Mouse (Mus musculus): Measurements from ENCODE around the gene Gstm3. TPM values are rescaled to one million over a fixed set of nuclear protein-coding genes. Genes with fewer than 3 reads are reported as not detected.

Gene Gstm3
- polyA plus RNA-seq, 1 experiment from 2014 or later: 0.11 TPM

DNA sequence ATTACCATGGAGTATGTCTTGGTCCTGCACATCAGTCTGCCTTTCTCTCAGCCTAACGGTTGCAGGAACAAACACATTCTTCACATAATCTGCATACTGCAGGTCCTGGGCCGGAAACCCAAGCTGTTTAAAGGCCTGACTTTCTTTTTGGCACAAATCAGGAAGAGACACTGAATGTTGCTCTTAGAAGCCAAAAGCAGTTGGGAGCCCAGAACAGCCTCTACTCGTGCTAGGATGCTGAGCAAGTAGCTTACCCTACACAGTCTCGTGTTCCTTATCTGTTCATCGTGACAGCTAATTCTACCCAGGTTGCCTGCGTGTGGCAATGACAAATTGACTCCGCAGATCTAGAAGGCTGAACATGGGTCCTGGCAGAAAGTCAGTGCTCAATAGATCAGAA is 28.6 kb downstream of the Gstm3 start:
- no peak overlapping the region for H3K4me2 ChIP-seq (ENCODE audit: low read depth, low read length)
- H3K27me3 ChIP-seq (ENCODE audit: control insufficient read depth, insufficient read depth, low read depth, low read length): no peaks in the 10 kb centered on the region
- 56% methylated on average over 7 of the region's 7 CpGs for WGBS
- H3K4me3 ChIP-seq (ENCODE audit: low read length): no peak overlapping the region
- H3K9me3 ChIP-seq (ENCODE audit: control insufficient read depth, low read length): no peaks in the 10 kb centered on the region
- H3K9ac ChIP-seq (ENCODE audit: low read length): no peak overlapping the region
- no peak for ATAC-seq (ENCODE audit: low read depth)
- no peak overlapping the region for H3K27ac ChIP-seq (ENCODE audit: low read length)
- H3K4me1 ChIP-seq (replicated peaks; ENCODE audit: control insufficient read depth, insufficient read depth, low read length): no peaks in the 10 kb centered on the region
- H3K36me3 ChIP-seq (ENCODE audit: control insufficient read depth, insufficient read depth, low read length): no peaks in the 10 kb centered on the region

DNA sequence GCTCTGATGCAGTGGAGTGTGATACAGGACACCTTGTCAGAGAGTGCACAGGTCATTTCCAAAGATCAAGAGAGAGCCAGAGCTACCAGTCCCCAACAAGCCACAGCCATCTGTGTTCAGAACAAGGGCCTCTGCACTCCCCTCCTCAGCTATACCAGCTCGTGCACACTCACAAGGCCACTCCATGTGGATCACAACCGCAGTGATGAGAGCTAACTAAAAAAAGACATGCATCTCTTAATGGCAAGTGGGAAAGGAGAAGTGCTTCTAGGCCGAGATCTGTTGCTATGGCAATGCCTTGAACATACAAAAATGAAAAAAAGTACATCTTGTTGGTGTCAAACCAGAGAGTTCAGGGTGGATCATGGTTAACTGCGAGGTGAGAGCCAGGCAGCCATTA is 29.3 kb downstream of the Gstm3 start:
- Histone ChIP-seq H3K4me3 (ENCODE audit: low read length) (no peak overlapping the region), H3K36me3 (ENCODE audit: control insufficient read depth, insufficient read depth, low read length) (no peaks in the 10 kb centered on the region), H3K27me3 (ENCODE audit: control insufficient read depth, insufficient read depth, low read depth, low read length) (no peaks in the 10 kb centered on the region), H3K4me2 (ENCODE audit: low read depth, low read length) (no peak overlapping the region), H3K4me1 (replicated peaks; ENCODE audit: control insufficient read depth, insufficient read depth, low read length) (no peaks in the 10 kb centered on the region), H3K27ac (ENCODE audit: low read length) (no peak overlapping the region), H3K9ac (ENCODE audit: low read length) (no peak overlapping the region), H3K9me3 (ENCODE audit: control insufficient read depth, low read length) (no peaks in the 10 kb centered on the region)
- 50% methylated on average over 4 of the region's 4 CpGs for WGBS
- ATAC-seq (ENCODE audit: low read depth): no peak

DNA sequence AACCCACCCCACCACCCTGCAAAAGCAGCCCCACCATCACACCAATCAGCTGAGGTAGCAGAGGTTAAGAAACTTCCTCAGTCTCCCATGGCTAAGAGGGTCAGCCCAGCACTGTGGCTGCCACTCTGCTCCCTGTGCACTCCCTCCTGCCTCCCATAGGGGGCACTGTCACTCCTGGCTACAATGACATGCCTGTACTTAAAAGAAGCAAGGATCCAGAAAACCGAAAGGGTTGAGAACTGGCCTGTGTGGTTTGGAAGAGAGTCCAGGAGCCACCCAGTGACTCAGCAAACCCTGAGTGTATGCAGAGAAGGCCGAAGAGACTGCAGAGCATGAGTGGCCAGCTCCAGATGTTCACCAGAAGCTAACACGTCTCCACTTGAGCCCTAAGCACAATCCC is 29.7 kb downstream of the Gstm3 start:
- H3K27ac ChIP-seq (ENCODE audit: low read length): no peak overlapping the region
- no peak overlapping the region for H3K4me2 ChIP-seq (ENCODE audit: low read depth, low read length)
- no peaks in the 10 kb centered on the region for H3K9me3 ChIP-seq (ENCODE audit: control insufficient read depth, low read length)
- no peaks in the 10 kb centered on the region for H3K4me1 ChIP-seq (replicated peaks; ENCODE audit: control insufficient read depth, insufficient read depth, low read length)
- H3K4me3 ChIP-seq (ENCODE audit: low read length): no peak overlapping the region
- H3K36me3 ChIP-seq (ENCODE audit: control insufficient read depth, insufficient read depth, low read length): no peaks in the 10 kb centered on the region
- H3K27me3 ChIP-seq (ENCODE audit: control insufficient read depth, insufficient read depth, low read depth, low read length): no peaks in the 10 kb centered on the region
- WGBS: 28% methylated on average over 3 of the region's 3 CpGs
- H3K9ac ChIP-seq (ENCODE audit: low read length): no peak overlapping the region
- peak; percentile 63 for ATAC-seq (ENCODE audit: low read depth)

DNA sequence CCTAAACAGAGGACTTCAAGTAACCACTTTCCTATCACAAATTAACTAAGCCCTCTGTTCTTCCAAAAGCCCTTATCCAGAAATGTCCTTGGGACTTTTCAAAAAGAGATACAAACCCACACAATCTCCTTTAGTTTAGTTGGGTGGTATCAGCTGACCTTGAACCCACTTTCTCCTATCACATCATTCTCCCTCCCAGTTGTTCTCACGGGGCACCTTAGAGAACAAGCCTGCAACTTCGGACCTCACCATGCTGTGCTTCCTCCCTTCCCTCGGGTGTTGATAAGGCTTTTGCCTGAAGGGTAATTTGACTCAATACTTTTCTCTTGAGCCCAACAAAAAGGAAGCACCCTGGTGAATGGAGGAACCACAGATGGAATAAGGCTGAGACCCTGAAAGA is 33.2 kb downstream of the Gstm3 start:
- no peak overlapping the region for H3K27ac ChIP-seq (ENCODE audit: low read length)
- WGBS: 45% methylated on average over 3 of the region's 3 CpGs
- H3K4me1 ChIP-seq (replicated peaks; ENCODE audit: control insufficient read depth, insufficient read depth, low read length): no peaks in the 10 kb centered on the region; the same call in 1 of the 2 replicates
- H3K4me2 ChIP-seq (ENCODE audit: low read depth, low read length): no peak overlapping the region
- H3K36me3 ChIP-seq (ENCODE audit: control insufficient read depth, insufficient read depth, low read length): no peaks in the 10 kb centered on the region
- ATAC-seq (ENCODE audit: low read depth): no peak
- H3K27me3 ChIP-seq (ENCODE audit: control insufficient read depth, insufficient read depth, low read depth, low read length): no peaks in the 10 kb centered on the region
- H3K9me3 ChIP-seq (ENCODE audit: control insufficient read depth, low read length): no peaks in the 10 kb centered on the region
- H3K9ac ChIP-seq (ENCODE audit: low read length): no peak overlapping the region
- no peak overlapping the region for H3K4me3 ChIP-seq (ENCODE audit: low read length)

DNA sequence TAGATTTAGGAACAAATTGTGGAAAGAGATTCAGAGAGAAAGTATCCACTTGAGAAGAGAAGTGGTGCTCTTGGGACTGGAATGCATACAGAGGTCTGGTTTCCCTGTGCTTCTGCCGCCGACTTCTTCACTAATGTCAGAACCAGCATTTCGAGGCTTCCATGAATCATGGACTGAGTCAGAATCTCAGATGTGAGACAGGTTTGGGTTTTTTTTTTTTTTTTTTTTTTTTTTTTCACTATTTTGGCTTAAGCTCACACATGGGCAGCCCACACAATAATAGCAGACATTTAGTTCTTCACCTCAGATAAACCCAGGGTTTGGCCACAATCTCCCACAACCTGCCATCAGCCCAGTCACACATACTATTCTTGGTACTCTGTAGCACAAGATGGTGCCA is 33.8 kb downstream of the Gstm3 start:
- ATAC-seq (ENCODE audit: low read depth): no peak
- Histone ChIP-seq H3K4me2 (ENCODE audit: low read depth, low read length) (no peak overlapping the region), H3K9ac (ENCODE audit: low read length) (no peak overlapping the region), H3K9me3 (ENCODE audit: control insufficient read depth, low read length) (no peaks in the 10 kb centered on the region), H3K36me3 (ENCODE audit: control insufficient read depth, insufficient read depth, low read length) (no peaks in the 10 kb centered on the region), H3K27me3 (ENCODE audit: control insufficient read depth, insufficient read depth, low read depth, low read length) (no peaks in the 10 kb centered on the region), H3K4me3 (ENCODE audit: low read length) (no peak overlapping the region), H3K27ac (ENCODE audit: low read length) (no peak overlapping the region), H3K4me1 (replicated peaks; ENCODE audit: control insufficient read depth, insufficient read depth, low read length) (peaks cover under 1% of the 10 kb centered on the region)
- 51% methylated on average over 3 of the region's 3 CpGs for WGBS

DNA sequence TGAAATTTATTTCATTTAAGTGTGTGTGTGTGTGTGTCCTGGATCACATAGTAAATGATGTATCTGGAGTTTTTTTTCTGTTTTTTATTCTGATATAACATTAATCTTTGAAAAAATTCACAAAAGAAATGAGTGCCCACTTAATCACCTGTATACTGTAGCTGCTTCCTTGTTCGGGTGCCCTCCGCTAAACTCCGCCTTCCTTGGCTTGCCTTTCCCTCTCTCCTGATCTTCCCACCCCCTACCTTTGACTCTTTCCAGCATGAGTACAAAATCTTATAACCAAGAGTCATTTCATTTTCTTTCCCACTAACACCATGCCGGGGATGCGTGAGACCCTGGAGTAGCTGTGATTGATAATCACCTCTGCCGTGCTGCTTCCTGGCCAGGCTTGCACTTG is 37.0 kb downstream of the Gstm3 start:
- Histone ChIP-seq H3K9me3 (ENCODE audit: control insufficient read depth, low read length) (no peaks in the 10 kb centered on the region), H3K27ac (ENCODE audit: low read length) (no peak overlapping the region), H3K36me3 (ENCODE audit: control insufficient read depth, insufficient read depth, low read length) (no peaks in the 10 kb centered on the region), H3K4me2 (ENCODE audit: low read depth, low read length) (no peak overlapping the region), H3K9ac (ENCODE audit: low read length) (no peak overlapping the region), H3K4me1 (replicated peaks; ENCODE audit: control insufficient read depth, insufficient read depth, low read length) (peaks cover 8% of the 10 kb centered on the region), H3K27me3 (ENCODE audit: control insufficient read depth, insufficient read depth, low read depth, low read length) (no peaks in the 10 kb centered on the region), H3K4me3 (ENCODE audit: low read length) (no peak overlapping the region)
- no peak for ATAC-seq (ENCODE audit: low read depth)
- WGBS: 51% methylated on average over 6 of the region's 6 CpGs

DNA sequence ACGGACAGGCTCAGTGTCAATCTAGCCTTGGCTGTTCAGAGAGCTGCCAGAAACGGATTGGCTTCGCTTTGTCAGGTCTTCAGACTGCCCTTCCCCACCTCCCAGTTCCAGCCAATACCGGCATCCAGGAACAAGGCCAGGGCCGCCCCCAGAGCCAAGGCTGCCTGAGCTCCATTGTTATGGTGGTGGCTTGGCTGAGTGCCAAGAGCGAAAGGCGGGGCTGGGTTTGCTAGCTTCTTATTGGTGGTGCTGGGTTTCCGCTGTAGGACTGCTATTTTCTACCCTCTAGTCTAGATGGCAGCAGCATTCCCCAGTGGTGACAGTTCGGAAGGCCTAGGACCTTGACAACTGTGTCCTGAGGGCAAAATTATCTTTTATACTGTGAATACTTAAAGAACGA is 37.4 kb downstream of the Gstm3 start, which contains the start of gene Gstm7:
Gstm7 (minus strand) TSS at position 148 of the 400 bp plus-strand sequence.
- peaks cover 8% of the 10 kb centered on the region for H3K4me1 ChIP-seq (replicated peaks; ENCODE audit: control insufficient read depth, insufficient read depth, low read length)
- H3K36me3 ChIP-seq (ENCODE audit: control insufficient read depth, insufficient read depth, low read length): no peaks in the 10 kb centered on the region
- H3K4me3 ChIP-seq (ENCODE audit: low read length): peak within 1 kb of the TSS; percentile 33
- 2% methylated on average over 10 of the region's 10 CpGs for WGBS
- H3K9me3 ChIP-seq (ENCODE audit: control insufficient read depth, low read length): no peaks in the 10 kb centered on the region
- ATAC-seq (ENCODE audit: low read depth): peak; percentile 97
- H3K4me2 ChIP-seq (ENCODE audit: low read depth, low read length): peak within 1 kb of the TSS; percentile 50
- H3K27me3 ChIP-seq (ENCODE audit: control insufficient read depth, insufficient read depth, low read depth, low read length): no peaks in the 10 kb centered on the region
- H3K9ac ChIP-seq (ENCODE audit: low read length): 0 out of 2 replicates have a peak within 1 kb of the TSS, but pooled peaks have one; percentile 38
- peak within 1 kb of the TSS; percentile 28; the same call in 1 of the 2 replicates for H3K27ac ChIP-seq (ENCODE audit: low read length)

DNA sequence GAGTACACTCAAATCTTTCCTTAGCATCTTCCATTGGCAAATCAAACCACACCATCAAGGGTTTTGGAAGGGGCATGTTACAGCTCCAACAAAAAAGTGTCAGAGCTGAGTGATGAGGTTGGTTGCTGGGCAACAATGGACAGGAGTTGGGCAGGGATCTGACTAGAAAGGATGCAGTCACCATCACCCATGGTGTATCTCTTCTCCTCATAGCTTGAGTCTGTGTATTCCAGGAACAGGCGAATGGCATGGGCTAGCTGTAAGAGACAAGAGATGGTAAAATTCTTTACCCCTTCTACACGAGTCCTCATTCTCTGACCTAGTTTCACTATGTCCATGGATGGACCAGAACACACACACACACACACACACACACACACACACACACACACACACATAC is 37.9 kb downstream of the Gstm3 start:
- ATAC-seq (ENCODE audit: low read depth): no peak
- H3K4me2 ChIP-seq (ENCODE audit: low read depth, low read length): peak overlapping the region; percentile 50
- H3K36me3 ChIP-seq (ENCODE audit: control insufficient read depth, insufficient read depth, low read length): no peaks in the 10 kb centered on the region
- H3K9ac ChIP-seq (ENCODE audit: low read length): 0 out of 2 replicates have a peak overlapping the region, but pooled peaks have one; percentile 38
- peak overlapping the region; percentile 33 for H3K4me3 ChIP-seq (ENCODE audit: low read length)
- H3K4me1 ChIP-seq (replicated peaks; ENCODE audit: control insufficient read depth, insufficient read depth, low read length): peaks cover 8% of the 10 kb centered on the region
- WGBS: 58% methylated on average over 2 of the region's 2 CpGs
- no peaks in the 10 kb centered on the region for H3K9me3 ChIP-seq (ENCODE audit: control insufficient read depth, low read length)
- H3K27me3 ChIP-seq (ENCODE audit: control insufficient read depth, insufficient read depth, low read depth, low read length): no peaks in the 10 kb centered on the region
- peak overlapping the region; percentile 28; the same call in 1 of the 2 replicates for H3K27ac ChIP-seq (ENCODE audit: low read length)

DNA sequence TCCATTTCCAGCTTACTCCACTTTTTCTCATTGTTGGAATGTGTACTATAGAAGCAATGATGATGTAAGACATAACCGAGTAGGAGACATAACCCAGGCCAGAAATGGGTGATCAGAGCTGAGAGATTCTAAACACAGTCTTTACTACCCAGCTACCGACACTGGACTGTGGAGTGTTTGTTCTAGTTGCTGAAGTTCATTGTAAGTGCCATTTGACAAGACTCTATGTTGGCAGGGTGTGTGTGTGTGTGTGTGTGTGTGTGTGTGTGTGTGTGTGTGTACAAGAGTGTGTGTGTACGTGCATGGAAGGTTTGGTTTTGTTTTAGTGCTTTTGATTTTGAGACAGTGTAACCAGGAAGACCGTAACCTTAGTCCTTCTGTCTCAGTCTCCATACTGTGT is 39.4 kb downstream of the Gstm3 start:
- 52% methylated on average over 4 of the region's 4 CpGs for WGBS
- H3K4me2 ChIP-seq (ENCODE audit: low read depth, low read length): no peak overlapping the region
- H3K27ac ChIP-seq (ENCODE audit: low read length): no peak overlapping the region
- no peaks in the 10 kb centered on the region for H3K36me3 ChIP-seq (ENCODE audit: control insufficient read depth, insufficient read depth, low read length)
- H3K9ac ChIP-seq (ENCODE audit: low read length): no peak overlapping the region
- H3K27me3 ChIP-seq (ENCODE audit: control insufficient read depth, insufficient read depth, low read depth, low read length): no peaks in the 10 kb centered on the region
- no peak overlapping the region for H3K4me3 ChIP-seq (ENCODE audit: low read length)
- H3K4me1 ChIP-seq (replicated peaks; ENCODE audit: control insufficient read depth, insufficient read depth, low read length): peaks cover 8% of the 10 kb centered on the region
- ATAC-seq (ENCODE audit: low read depth): no peak
- H3K9me3 ChIP-seq (ENCODE audit: control insufficient read depth, low read length): no peaks in the 10 kb centered on the region

DNA sequence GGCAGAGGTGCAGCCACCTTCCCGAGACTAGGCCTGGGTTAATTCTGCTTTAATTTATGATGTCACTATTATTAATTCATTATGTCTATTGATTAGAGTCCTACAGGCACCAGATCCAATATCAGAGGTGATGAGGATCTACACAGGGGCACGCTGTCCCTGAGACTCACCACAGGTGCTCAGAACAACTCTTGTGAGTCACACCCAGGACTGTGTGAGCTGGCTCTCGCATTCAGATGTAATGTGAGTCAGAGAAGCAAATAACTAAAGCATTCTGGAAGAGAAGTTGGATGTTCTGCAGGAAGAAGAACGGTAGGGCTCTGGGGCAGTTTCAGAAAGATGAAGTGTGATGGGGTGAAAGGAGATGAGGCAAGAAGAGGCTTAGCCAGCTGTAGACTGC is 39.8 kb downstream of the Gstm3 start:
- H3K36me3 ChIP-seq (ENCODE audit: control insufficient read depth, insufficient read depth, low read length): no peaks in the 10 kb centered on the region
- no peak overlapping the region for H3K27ac ChIP-seq (ENCODE audit: low read length)
- 65% methylated on average over 4 of the region's 4 CpGs for WGBS
- H3K9ac ChIP-seq (ENCODE audit: low read length): no peak overlapping the region
- no peak overlapping the region for H3K4me3 ChIP-seq (ENCODE audit: low read length)
- H3K4me1 ChIP-seq (replicated peaks; ENCODE audit: control insufficient read depth, insufficient read depth, low read length): peaks cover 8% of the 10 kb centered on the region
- no peaks in the 10 kb centered on the region for H3K27me3 ChIP-seq (ENCODE audit: control insufficient read depth, insufficient read depth, low read depth, low read length)
- H3K9me3 ChIP-seq (ENCODE audit: control insufficient read depth, low read length): no peaks in the 10 kb centered on the region
- ATAC-seq (ENCODE audit: low read depth): no peak
- no peak overlapping the region for H3K4me2 ChIP-seq (ENCODE audit: low read depth, low read length)

Measured in lung, embryonic 16.5 days (tissue).